ENCODE assay signal across 8 mouse cellular contexts in the genomic region with DNA sequence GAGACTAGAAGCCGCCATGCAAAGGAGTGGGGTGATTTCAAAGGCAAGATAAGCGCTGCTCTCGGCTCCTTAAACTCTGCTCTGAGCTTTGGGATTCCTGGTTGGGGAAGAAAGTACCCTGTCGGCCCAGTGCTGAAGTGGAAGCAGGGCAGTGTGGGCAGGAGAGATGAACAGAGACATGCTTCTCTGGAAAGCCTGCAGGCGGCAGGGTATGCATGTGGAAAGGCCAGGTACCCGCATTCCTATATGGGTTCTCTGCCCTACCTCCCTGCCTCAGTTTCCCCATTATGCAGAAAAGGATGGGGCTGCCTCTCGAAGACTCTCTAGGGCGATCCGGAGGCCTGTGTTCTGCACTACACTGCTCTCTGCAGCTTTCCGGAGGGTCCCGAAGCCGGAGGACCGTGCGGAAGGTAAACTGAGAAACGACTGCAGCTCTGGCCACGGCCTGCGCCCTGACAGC. TPM values are rescaled to one million over a fixed set of nuclear protein-coding genes. Genes with fewer than 3 reads are reported as not detected.
A peak's percentile ranks its signal among the peaks of the same experiment; 100 is the strongest.
DNase-seq lines count a peak whose midpoint lies in the region; ATAC-seq and TF ChIP-seq lines count a peak whose summit lies in the region.

No protein-coding gene starts in this region.

- H3K27ac ChIP-seq in heart, embryonic 11.5 days (ENCODE audit: low read depth, low read length) = peak overlapping the region; percentile 79
- H3K27ac ChIP-seq in embryonic facial prominence, embryonic 10.5 days (replicated peaks) = peak overlapping the region; percentile 84
- H3K27ac ChIP-seq in hindbrain, embryonic 13.5 days = peak overlapping the region; percentile 81; the same call in 1 of the 2 replicates
- peak overlapping the region; percentile 81 for H3K27ac ChIP-seq in lung, embryonic 14.5 days (ENCODE audit: low read depth)
- H3K27ac ChIP-seq in stomach, embryonic 16.5 days (ENCODE audit: low read length) = peak overlapping the region; percentile 92

- 0 out of 2 replicates have a peak, but pooled peaks cover 2% of the 10 kb centered on the region for H3K36me3 ChIP-seq in heart, embryonic 11.5 days (ENCODE audit: control insufficient read depth, insufficient read depth, low read length)
- peaks cover 8% of the 10 kb centered on the region; the same call in 1 of the 2 replicates for H3K36me3 ChIP-seq in embryonic facial prominence, embryonic 10.5 days (replicated peaks)
- H3K36me3 ChIP-seq in hindbrain, embryonic 13.5 days = no peaks in the 10 kb centered on the region
- H3K36me3 ChIP-seq in lung, embryonic 14.5 days (ENCODE audit: insufficient read depth) = no peaks in the 10 kb centered on the region
- H3K36me3 ChIP-seq in stomach, embryonic 16.5 days (ENCODE audit: control insufficient read depth, insufficient read depth, low read length) = no peaks in the 10 kb centered on the region

- WGBS in heart, embryonic 11.5 days (ENCODE audit: insufficient replicate concordance) = under 1% methylated on average over 17 of the region's 17 CpGs
- WGBS in embryonic facial prominence, embryonic 10.5 days = 1% methylated on average over 17 of the region's 17 CpGs
- 2% methylated on average over 17 of the region's 17 CpGs for WGBS in hindbrain, embryonic 13.5 days
- WGBS in lung, embryonic 14.5 days = 1% methylated on average over 17 of the region's 17 CpGs
- under 1% methylated on average over 17 of the region's 17 CpGs for WGBS in stomach, embryonic 16.5 days

- peak overlapping the region; percentile 75 for H3K9ac ChIP-seq in heart, embryonic 11.5 days (ENCODE audit: low read depth, low read length)
- H3K9ac ChIP-seq in hindbrain, embryonic 13.5 days = peak overlapping the region; percentile 77
- peak overlapping the region; percentile 66 for H3K9ac ChIP-seq in lung, embryonic 14.5 days
- peak overlapping the region; percentile 78 for H3K9ac ChIP-seq in stomach, embryonic 16.5 days (ENCODE audit: low read length)

- H3K4me3 ChIP-seq in heart, embryonic 11.5 days (ENCODE audit: low read depth, low read length) = peak overlapping the region; percentile 89
- peak overlapping the region; percentile 89 for H3K4me3 ChIP-seq in embryonic facial prominence, embryonic 10.5 days
- peak overlapping the region; percentile 74 for H3K4me3 ChIP-seq in hindbrain, embryonic 13.5 days
- H3K4me3 ChIP-seq in lung, embryonic 14.5 days (ENCODE audit: low read depth, low read length) = peak overlapping the region; percentile 76
- peak overlapping the region; percentile 70 for H3K4me3 ChIP-seq in stomach, embryonic 16.5 days (replicated peaks; ENCODE audit: low read length)

- H3K4me2 ChIP-seq in heart, embryonic 11.5 days = peak overlapping the region; percentile 96
- H3K4me2 ChIP-seq in hindbrain, embryonic 13.5 days = peak overlapping the region; percentile 91
- peak overlapping the region; percentile 91 for H3K4me2 ChIP-seq in lung, embryonic 14.5 days
- H3K4me2 ChIP-seq in stomach, embryonic 16.5 days (ENCODE audit: low read depth, low read length) = peak overlapping the region; percentile 86

- H3K9me3 ChIP-seq in heart, embryonic 11.5 days (replicated peaks; ENCODE audit: control insufficient read depth, low read length) = no peaks in the 10 kb centered on the region
- no peaks in the 10 kb centered on the region for H3K9me3 ChIP-seq in embryonic facial prominence, embryonic 10.5 days
- H3K9me3 ChIP-seq in hindbrain, embryonic 13.5 days = no peaks in the 10 kb centered on the region
- no peaks in the 10 kb centered on the region for H3K9me3 ChIP-seq in lung, embryonic 14.5 days (ENCODE audit: low read depth, low read length)
- H3K9me3 ChIP-seq in stomach, embryonic 16.5 days (replicated peaks; ENCODE audit: control insufficient read depth, low read length) = no peaks in the 10 kb centered on the region

- peak; percentile 58 for ATAC-seq in heart, embryonic 11.5 days (replicated peaks; ENCODE audit: insufficient number of reproducible peaks, low FRiP score, low TSS enrichment)
- ATAC-seq in hindbrain, embryonic 13.5 days (ENCODE audit: low FRiP score) = peak; percentile 83
- peak; percentile 72 for ATAC-seq in lung, embryonic 14.5 days (ENCODE audit: insufficient read depth)
- ATAC-seq in stomach, embryonic 16.5 days (ENCODE audit: insufficient read depth, low FRiP score) = peak; percentile 20; the same call in 1 of the 2 replicates

- no peaks in the 10 kb centered on the region for H3K27me3 ChIP-seq in heart, embryonic 11.5 days (ENCODE audit: control insufficient read depth, insufficient read depth, low read length)
- H3K27me3 ChIP-seq in embryonic facial prominence, embryonic 10.5 days (replicated peaks; ENCODE audit: low read depth, poor library complexity, severe bottlenecking) = no peaks in the 10 kb centered on the region
- no peaks in the 10 kb centered on the region for H3K27me3 ChIP-seq in hindbrain, embryonic 13.5 days
- H3K27me3 ChIP-seq in lung, embryonic 14.5 days (ENCODE audit: insufficient read depth, low read length) = no peaks in the 10 kb centered on the region
- H3K27me3 ChIP-seq in stomach, embryonic 16.5 days (ENCODE audit: control insufficient read depth, insufficient read depth, low read length) = no peaks in the 10 kb centered on the region

- DNase-seq in heart, postnatal 36 days = no peak
- DNase-seq in ES-CJ7 (ENCODE audit: low read depth, low spot score) = peak; percentile 47
- DNase-seq in embryonic facial prominence, embryonic 10.5 days (ENCODE audit: low spot score) = no peak
- DNase-seq in lung, embryonic 14.5 days = peak; percentile 45
- no peak for DNase-seq in urinary bladder, adult 2 months (ENCODE audit: low spot score)

- peaks cover 14% of the 10 kb centered on the region for H3K4me1 ChIP-seq in heart, embryonic 11.5 days (ENCODE audit: control insufficient read depth, insufficient read depth, low read length)
- H3K4me1 ChIP-seq in embryonic facial prominence, embryonic 10.5 days = peaks cover 31% of the 10 kb centered on the region
- peaks cover 34% of the 10 kb centered on the region for H3K4me1 ChIP-seq in hindbrain, embryonic 13.5 days (replicated peaks)
- peaks cover 5% of the 10 kb centered on the region; the same call in 1 of the 2 replicates for H3K4me1 ChIP-seq in lung, embryonic 14.5 days (ENCODE audit: insufficient read depth)
- peaks cover 17% of the 10 kb centered on the region for H3K4me1 ChIP-seq in stomach, embryonic 16.5 days (ENCODE audit: control insufficient read depth, insufficient read depth, low read length)

- TF ChIP-seq CTCF in lung, embryonic 14.5 days (IDR thresholded peaks at IDR 0.05; ENCODE audit: low read depth) = peak; percentile 49

- intact Hi-C loops in heart, postnatal 36 days (cut with DNase I) = loop anchor here (10.0 kb wide), 1 partner anchor 656 kb away; no protein-coding TSS in a partner anchor

RNA-seq across cellular contexts. Expression of gene Atox1, which starts 0.5 kb away (rescaled TPM):
- 273 and 292 TPM in 2 replicates for polyA plus RNA-seq in heart, embryonic 11.5 days (2014; fragmentation: Nextera tagmentation; extraction: Ambion mirVana)
- total RNA-seq in heart, postnatal 36 days (2021) = 100 to 1,000 TPM; 117 to 124 TPM
- 266 and 285 TPM in 2 replicates for polyA plus RNA-seq in embryonic facial prominence, embryonic 10.5 days (2016; fragmentation: Nextera tagmentation; extraction: Ambion mirVana)
- polyA plus RNA-seq in hindbrain, embryonic 13.5 days (2015; fragmentation: Nextera tagmentation; extraction: Ambion mirVana) = 302 and 316 TPM in 2 replicates
- polyA plus RNA-seq in lung, embryonic 14.5 days (2014; fragmentation: Nextera tagmentation; extraction: Ambion mirVana) = 506 and 535 TPM in 2 replicates
- polyA plus RNA-seq in stomach, embryonic 16.5 days (2015; fragmentation: Nextera tagmentation; extraction: Ambion mirVana) = 421 and 424 TPM in 2 replicates
- 382 and 536 TPM in 2 replicates for polyA plus RNA-seq in urinary bladder, adult 2 months (2012; rRNA removed)

RNA-seq across cellular contexts. Expression of gene G3bp1, which starts 8.9 kb away (rescaled TPM):
- polyA plus RNA-seq in heart, embryonic 11.5 days (2014; fragmentation: Nextera tagmentation; extraction: Ambion mirVana) = 125 and 133 TPM in 2 replicates
- total RNA-seq in heart, postnatal 36 days (2021) = 10 to 100 TPM; 38.8 to 39.0 TPM
- 282 and 290 TPM in 2 replicates for polyA plus RNA-seq in embryonic facial prominence, embryonic 10.5 days (2016; fragmentation: Nextera tagmentation; extraction: Ambion mirVana)
- 126 and 127 TPM in 2 replicates for polyA plus RNA-seq in hindbrain, embryonic 13.5 days (2015; fragmentation: Nextera tagmentation; extraction: Ambion mirVana)
- 203 and 217 TPM in 2 replicates for polyA plus RNA-seq in lung, embryonic 14.5 days (2014; fragmentation: Nextera tagmentation; extraction: Ambion mirVana)
- 130 and 142 TPM in 2 replicates for polyA plus RNA-seq in stomach, embryonic 16.5 days (2015; fragmentation: Nextera tagmentation; extraction: Ambion mirVana)
- polyA plus RNA-seq in urinary bladder, adult 2 months (2012; rRNA removed) = 41.6 and 41.8 TPM in 2 replicates

RNA-seq across cellular contexts. Expression of gene Sparc, which starts 37.6 kb away (rescaled TPM):
- polyA plus RNA-seq in heart, embryonic 11.5 days (2014; fragmentation: Nextera tagmentation; extraction: Ambion mirVana) = 1,182 and 1,259 TPM in 2 replicates
- total RNA-seq in heart, postnatal 36 days (2021) = 100 to 1,000 TPM; 645 to 801 TPM
- polyA plus RNA-seq in embryonic facial prominence, embryonic 10.5 days (2016; fragmentation: Nextera tagmentation; extraction: Ambion mirVana) = 269 and 310 TPM in 2 replicates
- 579 and 581 TPM in 2 replicates for polyA plus RNA-seq in hindbrain, embryonic 13.5 days (2015; fragmentation: Nextera tagmentation; extraction: Ambion mirVana)
- 1,429 and 1,454 TPM in 2 replicates for polyA plus RNA-seq in lung, embryonic 14.5 days (2014; fragmentation: Nextera tagmentation; extraction: Ambion mirVana)
- 2,158 and 2,387 TPM in 2 replicates for polyA plus RNA-seq in stomach, embryonic 16.5 days (2015; fragmentation: Nextera tagmentation; extraction: Ambion mirVana)
- polyA plus RNA-seq in urinary bladder, adult 2 months (2012; rRNA removed) = 3,106 and 3,504 TPM in 2 replicates

Comparison
In these comparisons a context has a peak if more than half of its experiments do, and no peak if none do; other contexts are left out.
1. ATAC-seq: peak in every context shown above with its lines; median percentile 83 in hindbrain, embryonic 13.5 days; 72 in lung, embryonic 14.5 days; 58 in heart, embryonic 11.5 days; 20 in stomach, embryonic 16.5 days.
2. DNase-seq: peak in ES-CJ7 (single experiment) and lung, embryonic 14.5 days (single experiment); none in heart, postnatal 36 days (0 of 2), embryonic facial prominence, embryonic 10.5 days (single experiment) and urinary bladder, adult 2 months (single experiment).
3. Peak in every context shown above with its lines, with median percentiles within 50 percentile points of each other: H3K27ac ChIP-seq, H3K4me2 ChIP-seq, H3K4me3 ChIP-seq and H3K9ac ChIP-seq.